Mouse (Mus musculus) retina, postnatal 1 day (tissue): ENCODE measurements around the gene Cebpg.

ENCODE experiments used
- DNase-seq: peaks from one replicate; pipeline ENCODE4 v3.0.0-alpha.2; 2012

Gene Cebpg

DNA sequence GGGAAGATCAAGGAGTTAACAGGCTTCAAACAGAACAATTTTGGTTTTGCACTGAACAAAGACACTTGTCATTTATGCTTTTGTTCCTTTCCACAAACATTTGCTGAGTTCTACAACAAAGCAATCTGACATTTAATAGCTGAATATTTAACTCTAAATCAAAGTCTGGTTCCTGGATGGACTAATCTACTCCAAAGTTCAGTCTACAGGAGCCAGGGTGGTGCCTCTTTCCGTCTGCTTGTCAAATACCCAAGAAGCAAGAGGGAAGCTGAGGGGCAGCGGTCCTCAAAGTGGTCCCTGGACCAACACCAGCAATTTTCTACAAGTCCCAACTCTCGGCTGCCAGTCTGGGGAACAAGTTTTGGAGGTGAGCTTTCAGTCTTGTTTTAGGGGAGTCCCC is 3.2 kb downstream of the Cebpg start:
- DNase-seq, result no peak

DNA sequence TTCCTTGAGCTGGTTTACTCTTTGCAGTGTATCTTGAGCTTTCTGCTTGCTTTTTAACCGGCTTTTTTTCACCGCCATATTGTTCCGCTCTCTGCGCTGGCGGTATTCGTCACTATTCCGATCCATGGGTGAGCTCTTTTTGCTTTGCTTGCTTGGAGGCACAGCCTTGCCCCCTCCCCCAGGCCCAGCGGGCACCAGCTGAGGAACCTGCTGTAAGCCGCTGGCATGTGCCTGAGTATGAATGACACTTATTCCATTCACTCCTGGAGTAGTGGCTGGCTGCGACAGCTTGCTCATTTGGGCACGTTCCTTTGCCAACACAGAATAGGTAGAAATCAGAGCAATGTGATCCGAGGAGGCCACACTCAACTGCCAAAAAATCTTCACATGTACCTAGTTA is 5.8 kb downstream of the Cebpg start:
- no peak for DNase-seq

DNA sequence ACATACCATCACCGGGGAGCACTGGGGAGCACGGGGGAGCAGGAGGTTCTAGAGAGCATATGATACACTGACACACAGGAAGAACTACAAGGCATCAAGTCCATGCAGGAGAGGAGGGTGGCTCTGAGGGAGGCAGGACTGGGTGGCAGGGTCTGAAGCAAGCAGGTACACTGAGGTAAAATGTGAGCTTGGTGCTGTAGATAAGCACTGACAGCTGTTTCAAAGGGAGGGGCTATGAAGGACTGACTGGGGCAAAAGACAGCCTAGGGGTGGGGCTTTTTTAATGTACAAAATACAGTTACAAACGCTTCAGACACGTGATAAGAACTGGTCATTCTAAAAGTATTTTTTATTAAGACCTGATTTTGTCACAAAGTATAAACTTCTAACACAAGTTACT is 10.3 kb downstream of the Cebpg start:
- no peak for DNase-seq

DNA sequence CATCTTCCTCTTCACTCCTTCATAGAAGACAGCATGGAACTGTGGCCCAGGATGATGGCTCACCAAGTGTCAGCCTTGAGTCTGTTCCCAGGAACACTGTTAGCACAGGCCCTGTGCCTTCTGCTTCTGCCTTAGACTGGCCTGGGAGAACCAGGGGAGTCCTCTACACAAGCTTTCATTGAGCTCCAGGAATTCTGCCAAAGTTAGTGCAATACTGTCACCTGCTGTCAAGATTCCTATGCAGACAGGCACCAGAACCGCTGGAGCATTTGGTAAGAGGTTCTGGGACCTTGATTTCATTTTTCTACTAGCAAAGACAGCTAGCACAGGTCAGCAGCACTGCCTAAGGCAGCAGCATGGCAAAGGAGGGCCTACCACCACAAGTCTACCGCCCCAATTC is 11.7 kb downstream of the Cebpg start:
- no peak for DNase-seq

DNA sequence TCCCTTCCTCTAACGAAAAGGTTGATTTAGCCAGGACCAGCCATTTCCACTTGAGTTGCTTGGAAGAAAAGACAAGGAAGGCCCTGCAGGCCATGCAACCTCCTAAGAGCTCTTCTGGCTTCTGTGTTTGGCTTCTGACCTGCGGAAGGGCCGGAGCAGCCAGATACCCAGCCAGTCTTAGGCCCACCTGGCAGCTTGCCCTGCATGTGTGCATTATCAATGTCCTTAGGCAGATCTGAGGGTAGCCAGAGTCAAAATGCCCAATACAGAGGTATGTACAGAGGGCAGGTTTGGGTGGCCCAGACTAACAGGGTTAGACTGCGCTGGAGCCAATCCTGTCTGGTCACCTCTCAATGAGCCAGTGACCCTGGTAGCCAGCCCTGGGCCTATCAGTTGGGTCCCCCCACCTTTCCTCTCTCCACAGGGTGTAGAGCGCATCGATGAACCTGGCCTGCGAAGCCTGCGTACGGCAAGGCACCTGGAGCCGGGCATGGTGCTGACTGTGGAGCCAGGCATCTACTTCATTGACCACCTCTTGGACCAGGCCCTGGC is 13.0 kb downstream of the Cebpg start:
- DNase-seq, result no peak

DNA sequence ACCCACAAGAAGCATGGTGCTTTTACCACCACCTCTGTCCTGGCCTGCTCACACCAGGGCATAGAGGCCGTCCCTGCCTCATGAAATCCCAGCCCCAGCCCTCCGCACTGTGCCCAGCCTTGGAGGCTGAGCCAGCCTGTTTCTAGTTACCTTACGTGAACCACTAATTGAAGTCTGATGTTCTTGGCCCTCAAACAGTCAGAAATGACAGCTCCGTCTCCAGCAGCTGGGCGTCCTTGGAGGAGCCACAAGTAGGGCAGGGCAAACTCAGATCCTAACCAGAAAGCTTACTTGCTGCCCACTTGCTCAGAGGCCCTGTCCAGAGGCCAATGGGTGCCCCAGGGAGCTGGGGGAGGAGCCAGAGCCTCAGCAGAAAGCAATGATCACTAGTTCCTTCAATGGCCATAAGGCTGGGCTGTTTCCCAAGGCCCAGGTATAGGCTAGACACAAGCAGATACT is 13.6 kb downstream of the Cebpg start:
- DNase-seq, result no peak

DNA sequence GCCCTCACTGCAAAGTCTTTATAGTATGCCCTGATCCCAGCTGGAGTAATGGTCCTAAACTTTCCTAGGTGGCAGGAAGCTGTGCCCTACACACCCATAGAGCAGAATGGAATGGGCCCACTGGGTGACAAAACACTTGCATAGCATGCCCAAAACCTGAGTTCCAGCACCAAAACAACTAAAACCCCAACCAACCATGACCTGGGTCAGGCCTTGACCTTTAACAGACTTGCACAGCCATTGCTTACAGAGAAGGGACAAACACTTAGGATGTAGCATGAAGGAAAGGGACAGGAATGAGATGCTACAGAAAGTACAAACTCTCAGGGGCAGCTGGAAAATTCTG is 14.2 kb downstream of the Cebpg start:
- DNase-seq, result no peak

DNA sequence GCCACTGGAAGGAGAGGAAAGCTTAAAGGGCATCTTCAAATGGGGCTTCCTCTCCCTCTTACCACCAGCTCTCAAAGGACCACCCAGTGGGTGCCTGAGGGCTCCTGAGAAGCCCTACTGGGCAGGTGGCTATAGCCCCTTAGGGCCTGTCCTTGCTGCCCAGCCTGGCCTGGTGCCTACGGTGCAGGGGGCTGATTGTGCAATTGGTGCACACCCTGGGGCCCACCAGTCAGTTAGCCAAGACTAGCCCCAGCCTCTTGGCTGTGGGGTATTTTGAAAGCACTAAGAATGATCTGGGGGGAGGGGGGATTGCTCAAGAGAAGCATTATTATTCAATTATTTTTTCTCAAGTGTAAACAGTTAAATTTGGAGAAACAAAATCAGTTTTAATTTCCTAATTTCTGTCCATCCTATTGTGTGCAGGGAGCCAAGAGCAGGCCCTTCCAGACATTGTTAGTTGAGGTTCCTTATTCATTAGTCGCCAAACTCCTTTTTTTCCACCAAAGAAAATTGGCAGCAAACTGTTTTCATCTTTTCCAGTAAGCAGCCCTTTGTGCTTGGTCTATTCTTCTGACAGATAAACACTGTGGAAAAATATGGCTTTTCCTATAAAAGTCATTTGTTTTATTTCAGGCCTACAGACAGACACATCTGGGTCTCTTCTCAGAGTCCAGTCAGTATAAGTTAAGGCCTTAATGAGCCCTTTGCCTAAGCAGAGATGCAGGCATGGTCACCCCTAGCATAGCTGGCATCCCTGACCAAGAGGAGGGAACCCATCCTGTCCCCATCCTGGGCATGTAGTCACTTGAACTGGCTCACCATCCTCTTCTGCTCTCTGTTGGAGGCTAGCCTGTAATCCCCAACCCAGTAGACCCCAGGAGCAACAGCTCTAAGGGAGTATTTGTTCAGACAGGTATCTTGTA is 14.8 kb downstream of the Cebpg start:
- no peak for DNase-seq

DNA sequence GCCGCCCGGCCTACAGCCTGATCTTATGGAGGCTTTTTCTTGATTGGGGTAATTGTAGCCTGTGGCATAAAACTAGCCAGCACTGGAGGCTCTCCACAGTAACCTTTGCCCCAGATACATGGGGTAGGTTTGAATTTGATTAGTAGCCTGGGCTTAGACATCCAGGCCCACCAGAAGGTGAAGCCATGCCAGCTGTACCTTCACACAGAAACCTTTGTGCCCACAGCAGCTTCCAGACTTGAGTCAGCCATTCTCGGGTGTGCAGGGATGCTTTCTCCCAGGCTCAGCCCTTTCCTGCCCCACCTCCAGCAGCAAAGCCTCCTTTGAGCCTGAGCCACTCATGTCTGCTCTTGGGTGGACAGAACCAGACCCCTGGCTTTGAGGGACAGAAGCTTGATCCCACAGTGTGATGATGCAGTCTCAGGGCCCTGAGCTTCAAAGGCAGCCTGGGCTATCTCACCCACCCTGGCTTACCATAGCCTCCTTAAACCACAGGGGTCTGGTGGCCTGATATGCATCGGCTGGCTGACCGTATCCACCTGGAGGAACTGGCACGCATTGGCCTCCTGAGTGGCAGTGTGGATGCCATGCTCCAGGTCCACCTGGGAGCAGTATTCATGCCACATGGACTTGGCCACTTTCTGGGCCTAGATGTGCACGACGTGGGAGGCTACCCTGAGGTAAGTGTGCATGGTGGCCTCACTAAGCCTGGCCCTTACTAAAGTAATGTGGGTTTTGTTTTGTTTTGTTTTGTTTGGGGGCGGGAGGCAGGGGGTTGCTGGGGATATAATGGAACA is 16.0 kb downstream of the Cebpg start:
- no peak for DNase-seq

DNA sequence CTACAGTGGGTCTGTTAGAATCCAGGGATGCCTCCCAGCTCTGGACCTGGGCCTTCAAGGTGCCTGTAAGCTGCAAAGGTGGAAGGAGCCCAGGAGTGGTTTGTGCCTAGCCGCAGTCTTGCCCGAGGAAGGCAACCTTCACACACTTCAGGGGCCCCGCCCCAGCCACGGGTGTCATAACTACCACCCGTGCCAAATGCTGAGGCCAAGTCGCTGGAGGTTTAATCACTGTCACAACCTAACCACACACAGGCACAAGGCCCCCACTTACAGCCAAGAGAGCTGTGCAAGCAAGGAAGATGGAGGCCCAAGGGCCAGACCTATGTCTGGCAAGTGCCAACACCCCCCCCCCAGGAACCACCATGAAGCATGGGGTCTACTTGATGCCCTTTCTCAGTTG is 19.0 kb downstream of the Cebpg start:
- no peak for DNase-seq

DNA sequence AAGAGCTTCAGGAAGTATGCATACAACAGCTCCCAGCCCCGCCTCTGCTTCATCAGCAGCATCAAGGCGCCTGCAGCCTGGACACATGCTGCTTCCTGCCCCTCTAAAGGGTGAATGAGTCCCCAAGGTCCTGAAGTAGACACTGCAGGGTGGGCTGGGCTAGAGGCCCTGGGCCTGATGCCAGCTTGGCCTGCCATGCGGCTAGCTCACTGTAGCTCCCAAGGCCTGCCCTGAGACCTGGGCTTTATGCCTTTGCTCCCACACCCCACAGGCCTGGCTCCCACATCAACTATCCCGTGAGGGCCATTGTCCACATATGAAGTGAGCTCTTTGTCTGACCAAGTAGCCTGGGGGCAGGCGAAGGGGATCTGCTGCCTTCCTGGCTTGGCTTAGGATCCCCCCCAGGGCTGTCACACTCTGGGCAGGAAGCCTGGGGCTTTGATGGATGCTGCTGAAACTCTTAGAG is 20.1 kb downstream of the Cebpg start:
- peak; percentile 11 for DNase-seq

DNA sequence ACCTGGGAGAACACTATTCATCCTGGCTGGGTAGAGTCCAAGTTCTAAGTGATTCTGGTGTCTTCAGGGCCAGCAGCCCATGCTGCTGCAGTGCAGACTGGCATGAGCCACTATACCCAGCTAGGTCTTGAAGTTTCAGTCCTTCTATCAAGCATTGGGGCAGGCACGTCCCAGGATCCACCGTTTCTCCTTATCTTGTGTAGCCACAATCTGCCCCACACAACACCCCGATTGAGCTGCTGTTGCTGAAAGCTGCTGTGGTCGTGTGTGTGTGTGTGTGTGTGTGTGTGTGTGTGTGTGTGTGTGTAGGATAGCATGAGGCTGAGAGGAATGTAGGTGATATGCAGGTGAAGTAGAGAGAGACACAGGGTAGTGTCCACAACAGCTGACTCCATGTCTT is 20.8 kb downstream of the Cebpg start:
- no peak for DNase-seq

DNA sequence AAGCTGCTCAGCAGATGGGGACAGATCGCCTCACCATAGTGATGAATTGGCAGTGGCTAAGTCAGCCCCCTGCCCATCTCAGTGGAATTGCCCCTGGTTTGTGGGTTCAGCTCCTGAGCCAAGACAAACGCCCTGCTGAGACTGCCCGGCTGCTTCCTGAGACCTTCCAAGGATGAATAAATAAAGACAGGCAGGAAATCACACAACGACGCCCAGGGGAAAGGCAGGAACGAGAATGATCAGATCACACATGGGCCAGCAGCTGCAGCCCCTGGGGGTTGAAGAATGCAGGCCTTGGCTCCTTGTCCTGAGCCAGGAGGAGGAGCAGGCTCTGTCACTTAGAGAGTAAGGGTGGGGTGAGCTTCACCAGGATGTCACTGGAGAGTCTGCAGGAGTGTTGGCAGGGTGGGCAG is 21.2 kb downstream of the Cebpg start:
- DNase-seq, result peak; percentile 36

DNA sequence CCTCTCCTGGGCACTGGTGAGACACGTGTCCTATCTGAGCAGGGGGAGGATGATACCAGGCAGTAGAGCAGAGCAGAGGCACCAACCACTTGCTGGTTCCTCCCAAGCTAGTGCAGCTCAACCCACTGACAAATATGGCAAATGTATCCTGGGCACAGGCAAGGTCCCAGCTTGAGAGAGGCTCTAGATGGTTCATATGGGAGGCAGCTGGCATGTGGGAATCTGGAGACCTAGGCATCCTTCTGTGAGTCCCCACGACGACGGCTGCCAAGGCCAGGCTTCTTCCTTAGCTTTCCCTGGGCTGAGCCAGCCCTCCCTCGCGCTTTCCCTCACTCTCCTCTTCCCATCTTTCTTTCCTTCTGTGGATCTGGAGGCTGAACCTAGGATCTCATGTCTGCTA is 25.8 kb downstream of the Cebpg start:
- DNase-seq, result no peak

DNA sequence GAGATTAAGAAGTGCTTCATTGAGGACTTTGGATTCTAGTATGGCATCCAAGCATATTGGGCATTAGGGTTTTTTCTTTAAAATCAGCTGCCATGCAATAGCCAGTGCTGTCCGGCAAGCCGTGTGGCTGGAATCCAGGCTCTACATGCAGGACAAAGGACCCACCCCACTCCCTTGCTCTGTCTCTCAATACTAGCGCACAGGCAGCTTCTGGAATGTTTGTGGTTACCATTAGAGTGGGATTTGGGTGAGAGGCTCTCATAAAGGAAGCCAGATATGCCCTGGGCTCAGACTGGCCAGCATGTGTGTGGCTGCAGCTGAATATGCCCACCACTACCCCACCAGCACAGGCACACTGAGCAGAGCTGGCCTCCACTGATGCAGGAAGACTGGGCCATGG is 26.7 kb downstream of the Cebpg start:
- DNase-seq, result no peak

DNA sequence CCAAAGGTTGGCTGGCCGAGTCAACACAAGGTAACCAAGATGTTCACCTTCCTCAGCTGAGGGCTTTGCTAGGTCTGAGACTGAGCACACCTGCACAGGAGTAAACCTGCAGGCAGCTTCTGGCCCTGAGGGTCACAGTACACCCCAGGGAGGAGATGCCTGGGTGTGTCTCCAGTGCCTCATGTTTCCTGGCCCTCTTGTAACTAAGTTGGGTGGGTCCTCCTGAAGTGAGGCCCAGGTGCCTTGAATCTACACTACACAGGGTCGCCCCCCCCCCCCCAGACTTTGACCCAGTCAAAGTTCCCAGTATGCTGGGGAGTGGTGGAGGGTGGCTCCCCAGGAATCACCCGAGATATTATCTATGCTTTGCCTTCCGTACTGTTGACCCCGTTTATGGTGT is 27.1 kb downstream of the Cebpg start:
- DNase-seq, result no peak

DNA sequence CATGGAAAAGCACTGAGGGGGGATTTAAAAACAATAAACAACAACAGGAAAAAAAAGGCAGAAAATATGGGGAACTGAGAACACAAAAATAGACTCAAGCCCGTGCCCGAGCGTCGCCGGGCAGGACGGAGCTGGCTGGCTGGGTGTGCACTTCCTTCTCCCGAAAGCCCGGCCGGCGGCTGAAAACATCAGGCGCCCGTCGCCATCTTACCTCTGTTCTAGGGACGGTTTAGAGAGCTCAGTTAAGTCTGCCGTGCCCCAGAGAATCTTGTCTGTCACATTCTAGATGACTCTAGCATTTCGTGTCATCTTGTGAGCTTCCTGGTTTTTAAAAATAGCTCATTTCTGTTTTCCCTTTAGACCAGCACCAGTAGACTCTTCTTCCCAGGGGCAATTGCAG is 27.8 kb downstream of the Cebpg start:
- DNase-seq, result no peak

DNA sequence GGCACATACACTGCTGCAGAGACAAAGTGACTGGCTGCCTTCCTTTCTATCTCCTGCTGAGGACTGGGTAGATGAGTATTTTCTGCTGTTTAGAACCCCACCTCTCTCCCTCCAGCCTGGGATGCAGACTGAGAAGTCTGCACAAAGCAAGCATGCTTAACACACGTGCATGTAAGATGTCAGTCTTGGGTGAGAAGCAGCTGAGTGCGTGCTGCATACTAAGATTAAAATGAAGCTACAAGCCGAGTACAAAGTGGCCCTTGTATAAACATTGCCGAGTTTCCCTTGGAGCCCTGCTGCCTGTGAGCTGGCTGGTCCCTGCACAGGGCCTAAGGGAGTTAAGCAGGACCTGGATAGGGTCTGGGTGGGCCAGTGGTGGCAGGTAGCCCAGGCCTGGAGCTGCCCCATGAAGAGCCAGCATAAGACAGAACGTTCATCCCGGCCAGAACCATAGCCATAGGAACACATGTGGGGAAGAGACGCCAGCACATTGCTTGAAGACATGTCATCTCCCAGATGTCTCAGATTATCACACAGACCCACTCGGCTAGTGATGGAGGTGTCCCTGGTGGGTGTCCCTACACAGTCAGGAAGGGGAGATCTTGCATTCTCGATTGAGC is 28.5 kb downstream of the Cebpg start:
- DNase-seq, result no peak

DNA sequence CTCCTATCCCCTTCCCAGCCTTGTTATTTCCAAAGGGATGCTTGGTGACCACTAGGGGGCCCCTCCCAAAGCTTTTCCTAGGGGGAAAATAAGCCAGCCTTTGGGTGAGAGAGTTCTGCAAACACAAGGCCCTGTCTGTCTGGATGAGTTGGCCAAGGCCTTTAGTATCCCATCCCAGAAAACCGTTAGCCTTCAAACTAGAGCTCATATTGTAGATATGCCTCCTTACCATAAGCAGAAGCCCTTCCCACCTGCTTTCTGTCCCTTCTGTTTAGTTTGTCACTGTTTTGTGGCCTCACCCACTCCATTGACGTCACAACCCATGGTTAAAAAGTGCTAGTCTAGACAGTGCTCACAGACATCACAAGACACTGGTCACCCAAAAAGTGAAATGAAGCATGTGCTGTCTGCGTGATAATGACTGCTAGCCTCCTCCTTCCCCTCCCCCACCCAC is 29.5 kb downstream of the Cebpg start:
- DNase-seq, result peak; percentile 69

DNA sequence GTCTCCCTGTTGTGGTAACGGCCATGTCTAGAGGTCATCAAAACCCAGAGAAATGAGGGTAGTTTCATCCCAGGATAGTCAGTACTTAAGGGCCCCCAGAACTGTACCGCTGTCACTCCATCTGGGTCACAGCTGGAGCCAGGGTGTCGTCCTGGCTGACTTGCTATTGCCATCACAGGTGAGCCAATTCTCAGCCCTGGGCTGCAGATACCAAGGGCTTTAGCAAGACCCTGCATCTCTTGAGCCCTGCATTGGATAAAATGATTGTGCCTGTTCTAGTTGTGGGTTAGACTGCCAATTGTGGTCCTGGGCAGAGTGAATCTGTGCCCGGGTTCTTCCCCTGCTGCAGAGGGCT is 30.1 kb downstream of the Cebpg start:
- no peak for DNase-seq

DNA sequence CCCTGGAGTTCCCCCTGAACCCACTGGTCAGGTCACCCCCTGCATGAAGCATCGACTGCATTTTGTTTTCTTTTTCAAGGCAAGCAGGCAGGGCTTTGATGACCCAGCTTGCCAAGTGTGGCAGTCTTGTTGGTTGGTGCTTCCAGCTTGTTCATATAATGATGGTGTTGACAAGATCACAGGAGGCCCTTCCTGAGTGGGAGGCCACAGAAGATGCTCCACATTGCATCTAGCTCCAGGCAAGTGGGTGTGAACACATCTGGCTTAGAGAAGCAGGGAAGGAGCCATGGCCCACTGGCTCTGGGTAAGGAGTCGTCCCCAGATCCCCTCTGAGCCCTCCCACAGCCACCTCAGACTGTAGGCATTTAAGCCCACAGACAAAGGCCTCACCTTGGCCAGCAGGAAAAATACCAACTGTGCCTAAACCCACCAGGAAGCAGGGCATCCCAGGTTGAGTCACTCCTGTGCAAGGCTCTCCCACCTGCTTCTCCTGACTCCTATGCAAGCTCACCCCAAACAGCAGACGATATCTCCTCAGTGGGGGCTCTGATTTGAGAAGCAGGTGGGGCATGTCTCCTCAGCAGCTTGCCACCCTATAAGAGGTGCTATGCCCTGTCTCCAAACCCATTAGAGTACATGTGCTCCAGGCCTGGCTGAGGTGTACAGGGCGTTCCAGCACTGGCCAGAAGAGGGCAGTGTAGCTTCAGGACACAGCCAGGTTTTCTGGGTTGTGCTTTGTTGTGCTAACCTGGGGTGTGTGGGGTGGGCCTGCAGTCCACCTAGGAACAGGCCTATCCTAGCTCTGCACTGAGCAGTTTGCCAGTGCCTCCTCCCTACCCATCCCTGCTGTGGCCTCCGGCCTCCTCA is 30.7 kb downstream of the Cebpg start:
- peak; percentile 72 for DNase-seq

DNA sequence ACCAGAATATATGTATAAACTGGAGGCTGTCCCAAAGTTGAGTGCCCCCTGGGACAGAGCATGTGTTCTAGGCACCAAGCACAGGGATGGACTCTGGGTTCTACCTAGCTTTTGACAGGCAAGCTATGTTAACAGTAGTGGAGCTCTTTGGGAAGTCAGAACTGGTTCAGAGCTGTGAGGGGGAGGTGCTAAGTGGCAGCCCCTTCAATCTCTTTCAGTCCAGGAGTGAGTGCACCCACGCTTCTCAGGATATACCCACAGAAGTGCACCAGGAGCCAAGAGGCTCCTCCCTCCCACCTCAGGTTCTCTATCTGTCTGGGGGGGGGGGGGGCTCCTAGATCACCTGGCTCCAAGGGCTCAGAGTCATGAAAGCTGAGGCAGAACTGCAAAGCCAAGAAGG is 31.9 kb downstream of the Cebpg start:
- no peak for DNase-seq
